Mouse (Mus musculus): ENCODE data around the gene Fbxo36. TPM values are rescaled to one million over a fixed set of nuclear protein-coding genes. Genes with fewer than 3 reads are reported as not detected.
A peak's percentile ranks its signal among the peaks of the same experiment; 100 is the strongest.

The Fbxo36 gene
- total RNA-seq (2022), result 10 to 100 TPM; 16.0 to 20.6 (median 18.0) TPM

DNA sequence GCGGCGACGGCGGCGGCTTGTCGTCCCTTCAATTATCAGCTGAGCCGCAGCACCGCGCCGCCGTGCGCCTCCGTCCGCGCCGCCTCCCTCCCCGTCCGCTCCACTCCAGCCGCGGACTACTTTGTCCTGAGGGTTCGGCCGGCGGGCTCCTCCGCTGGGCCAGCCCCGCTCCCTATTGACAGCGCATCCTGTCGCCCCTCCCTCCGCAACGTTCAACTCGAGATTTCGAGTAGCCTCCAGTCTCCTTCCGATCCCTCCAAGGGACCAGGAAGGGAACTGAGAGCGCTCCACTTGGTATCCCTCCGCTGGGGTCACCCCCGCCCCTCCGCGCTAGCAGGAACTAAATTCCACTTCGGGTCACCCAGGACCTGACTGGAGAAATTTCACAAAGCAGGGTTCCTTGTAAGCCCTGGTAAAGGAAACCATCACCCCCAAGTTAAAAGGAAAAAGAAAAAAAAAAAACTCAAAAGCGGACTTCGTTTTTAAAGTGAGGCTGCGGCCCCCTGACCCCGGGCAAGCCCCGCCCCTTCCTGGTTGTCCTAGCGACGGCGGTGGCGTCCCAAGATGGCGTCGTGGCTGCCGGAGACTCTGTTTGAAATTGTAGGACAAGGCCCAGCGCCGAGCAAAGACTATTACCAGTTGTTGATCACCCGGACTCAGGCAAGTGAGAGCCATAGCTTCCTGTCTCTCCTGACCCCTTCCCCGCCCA is at the start of gene Fbxo36:
Gene Fbxo36, plus strand, starts transcription at position 533 of the 709 bp plus-strand sequence.
- peak; percentile 92 for DNase-seq

DNA sequence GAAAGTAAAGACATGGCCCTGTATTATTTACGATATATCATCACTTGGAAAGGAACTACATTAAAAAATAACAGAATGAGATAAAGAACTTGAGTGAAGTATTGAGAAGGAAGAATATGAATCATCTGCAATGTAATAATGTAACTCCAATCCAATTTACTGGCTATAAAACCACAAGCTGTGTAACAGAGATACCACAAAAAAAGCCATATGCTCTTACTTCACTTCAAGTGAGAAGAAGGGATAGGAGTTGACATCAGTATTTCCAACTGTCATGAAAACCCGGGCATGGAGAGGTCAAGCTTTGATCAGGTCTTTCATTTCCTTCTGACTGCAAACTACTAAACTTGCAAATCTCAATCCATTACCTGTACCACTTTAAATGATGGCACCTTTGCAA is 48.2 kb upstream of the Fbxo36 start:
- DNase-seq, result no peak

DNA sequence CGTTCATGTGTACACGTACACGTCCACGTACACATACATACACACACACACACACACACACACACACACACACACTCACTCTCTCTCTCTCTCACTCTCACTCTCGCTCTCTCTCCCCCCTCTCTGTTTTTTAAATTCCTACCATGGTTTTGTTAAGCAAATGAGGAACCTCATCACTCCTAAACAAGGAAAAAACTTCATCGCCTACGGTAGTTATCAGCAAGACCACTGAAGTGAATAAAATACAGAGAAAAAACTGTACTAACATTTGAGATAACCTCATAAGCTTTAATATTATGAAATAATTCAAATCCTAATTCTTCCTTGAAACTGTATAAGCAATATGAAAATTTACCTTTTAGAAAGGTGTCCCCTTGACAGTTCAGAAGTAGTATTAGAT is 44.3 kb upstream of the Fbxo36 start:
- no peak for DNase-seq

DNA sequence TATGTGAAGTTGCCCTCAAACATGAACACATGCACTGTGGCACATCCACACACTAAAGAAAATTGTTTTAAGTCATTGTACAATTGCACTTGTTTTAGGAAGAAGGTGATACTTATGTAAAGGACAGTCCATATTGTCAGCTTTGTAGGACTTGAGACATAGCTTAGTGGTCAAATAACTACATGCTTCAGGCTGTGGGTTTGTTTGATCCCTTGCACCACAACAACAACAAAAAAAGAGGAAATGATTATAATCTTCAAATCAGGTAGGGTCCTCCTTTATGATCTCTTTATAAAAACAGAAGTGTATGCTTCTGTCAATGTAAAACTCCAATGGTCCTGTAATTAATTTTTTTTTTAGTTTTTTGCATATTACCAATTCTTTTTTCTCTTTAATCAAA is 40.5 kb upstream of the Fbxo36 start:
- no peak for DNase-seq

DNA sequence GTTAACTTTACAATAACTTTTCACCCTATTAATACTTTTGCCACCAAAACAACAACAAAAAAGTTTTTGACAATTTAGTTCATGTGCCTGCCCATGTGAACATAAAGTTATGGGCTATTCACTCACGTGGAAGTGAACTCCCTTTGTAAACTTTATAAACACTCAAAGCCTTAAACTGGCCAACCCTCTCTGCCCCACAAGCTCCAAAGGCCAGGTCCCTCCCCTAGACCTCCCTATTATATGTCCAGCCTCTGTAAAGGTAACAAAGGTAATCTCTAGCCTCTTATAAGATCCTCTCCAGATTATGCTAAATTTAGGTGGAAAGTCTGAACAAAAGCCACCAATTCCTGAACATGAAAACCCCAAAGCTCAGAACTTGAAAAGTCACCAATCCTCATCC is 35.9 kb upstream of the Fbxo36 start:
- DNase-seq, result no peak

DNA sequence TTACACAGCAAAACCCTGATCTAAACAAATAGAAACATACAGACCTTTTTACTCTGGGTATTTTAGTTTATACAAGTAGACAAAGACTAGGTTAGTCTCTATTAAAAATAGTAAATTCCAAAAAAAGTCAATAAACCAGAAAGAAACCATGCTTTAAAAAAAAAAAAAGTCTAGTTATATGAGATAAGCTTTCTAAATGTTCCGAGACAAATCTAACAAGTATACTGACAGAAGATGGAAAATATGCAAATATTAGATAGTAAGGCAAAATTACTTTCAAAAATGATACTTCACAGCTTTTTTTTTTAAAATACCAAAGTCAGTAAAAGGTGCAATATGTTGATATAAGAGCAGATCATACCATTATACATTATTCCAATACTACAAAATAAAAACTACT is 22.0 kb upstream of the Fbxo36 start:
- DNase-seq, result no peak

DNA sequence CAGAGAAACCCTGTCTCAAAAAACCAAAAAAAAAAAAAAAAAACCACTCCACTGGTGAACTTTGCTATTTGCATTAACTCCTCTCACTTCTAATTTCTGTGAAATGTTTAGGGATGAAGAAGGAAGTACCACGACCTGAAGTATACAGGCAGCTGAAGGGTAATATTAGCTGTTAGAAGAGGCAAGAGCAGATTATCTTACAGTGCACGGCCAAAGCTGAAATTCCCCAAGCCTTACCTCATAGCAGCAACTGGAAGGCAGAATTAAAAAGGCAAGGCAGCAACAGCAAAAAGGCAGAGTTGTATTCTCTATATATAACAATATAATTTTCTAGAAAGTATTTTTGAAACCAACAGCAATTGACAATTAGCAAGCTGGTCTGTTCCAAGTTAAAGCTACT is 14.6 kb upstream of the Fbxo36 start:
- no peak for DNase-seq

DNA sequence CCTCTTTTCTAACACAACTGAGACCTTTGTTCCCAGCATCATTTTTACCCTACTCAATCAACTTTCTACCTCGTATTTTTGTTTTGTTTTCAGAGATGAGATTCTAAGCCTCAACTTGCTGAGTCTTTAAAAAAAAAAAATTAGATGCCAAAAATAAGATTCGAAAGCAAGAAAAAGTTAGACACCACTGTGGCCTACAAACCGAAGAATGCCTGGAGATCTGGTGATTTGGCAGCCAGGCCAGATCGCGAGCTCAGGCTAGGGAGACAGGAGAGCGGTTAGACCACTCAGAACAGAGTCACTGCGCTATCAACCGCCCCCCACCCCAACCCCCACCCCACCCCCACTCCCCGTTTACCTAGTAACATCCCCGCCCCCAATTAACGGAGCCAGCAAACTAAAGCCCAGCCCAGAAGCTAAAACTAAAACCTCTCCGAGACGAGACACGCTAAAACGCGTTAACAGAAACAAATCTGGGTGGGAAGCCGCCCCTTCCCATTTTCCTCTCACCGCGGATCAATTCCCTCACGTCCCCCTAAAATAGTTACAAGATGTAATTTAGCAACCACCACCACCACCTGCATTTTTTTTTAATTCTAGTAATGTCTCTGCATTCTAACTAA is 2.0 kb upstream of the Fbxo36 start:
- DNase-seq, result no peak

DNA sequence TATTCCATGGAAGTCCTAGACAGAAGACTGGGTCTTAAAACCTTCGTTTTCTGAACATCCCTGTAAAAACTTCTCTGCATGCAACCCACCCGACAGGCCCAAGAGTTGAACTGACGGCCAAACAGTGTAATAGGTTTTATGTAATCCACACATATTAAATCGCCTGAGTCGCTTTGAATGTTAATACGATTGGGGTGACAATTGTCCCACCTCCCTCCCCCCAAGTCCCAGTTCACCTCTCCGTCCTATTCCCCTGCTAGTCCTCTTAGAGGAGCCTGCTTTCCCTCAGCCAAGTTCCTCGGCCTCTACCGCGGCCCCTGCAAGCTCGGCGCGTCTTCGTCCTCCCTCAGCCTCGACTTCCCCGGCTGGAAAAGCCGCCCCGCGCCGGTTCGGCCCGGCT is 1.5 kb upstream of the Fbxo36 start:
- DNase-seq, result no peak

DNA sequence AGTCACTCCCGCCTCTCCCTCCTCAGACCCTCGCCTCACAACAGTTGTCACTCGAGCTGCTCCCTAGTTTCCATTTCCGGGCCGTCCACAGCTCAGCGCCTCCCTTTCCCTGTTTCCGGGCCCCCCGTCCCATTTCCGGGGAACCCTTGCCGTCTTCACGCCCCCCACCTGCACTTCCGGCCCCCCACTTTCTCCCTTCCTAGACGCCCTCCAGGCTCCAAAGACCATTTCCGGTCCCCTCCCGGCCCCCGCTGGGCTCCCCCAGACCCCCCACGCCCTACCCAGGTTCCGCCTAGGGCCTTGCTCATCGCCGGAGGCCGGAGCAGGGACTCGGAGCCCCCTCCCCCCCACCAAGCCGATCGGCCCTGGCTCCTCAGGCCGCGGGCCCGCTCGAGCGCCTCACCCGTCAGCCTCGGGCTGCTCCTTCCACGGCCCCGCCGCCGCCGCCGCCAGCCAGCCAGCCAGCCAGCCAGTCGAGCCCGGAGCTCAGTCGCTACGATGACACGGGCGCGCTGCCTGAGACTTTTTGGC is 955 bp upstream of the Fbxo36 start:
- peak; percentile 62 for DNase-seq

DNA sequence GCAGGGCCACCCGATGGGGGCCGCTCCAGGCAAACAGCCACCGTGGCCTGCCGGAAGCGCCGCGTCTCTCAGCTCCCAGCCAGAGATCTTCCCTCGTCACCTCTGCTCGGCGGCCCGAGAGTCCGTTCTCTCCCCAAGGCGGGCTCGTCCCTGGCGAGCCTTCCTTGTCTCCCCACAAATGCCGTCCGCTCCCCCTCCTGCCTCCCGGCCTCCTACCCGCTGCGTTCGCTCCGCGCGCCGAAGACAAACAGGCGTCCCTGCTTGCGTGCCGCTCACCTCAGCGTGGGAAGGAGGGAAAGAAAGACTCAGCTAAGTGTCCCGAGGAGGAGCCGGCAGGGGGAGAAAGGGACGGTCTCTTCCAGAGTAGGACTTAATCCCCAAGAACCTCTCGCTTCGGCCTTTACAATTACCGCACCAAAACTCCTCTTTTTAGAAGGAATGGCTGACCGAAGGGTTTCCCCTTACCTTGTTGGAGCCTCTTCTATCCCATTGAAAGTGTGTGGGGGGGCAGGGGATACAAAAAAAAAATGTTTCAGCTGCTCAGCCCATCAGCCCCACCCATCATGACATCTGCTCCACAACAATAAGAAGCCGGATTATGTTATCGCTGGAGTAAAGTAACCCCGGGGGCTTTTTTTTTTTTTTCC is 500 bp downstream of the Fbxo36 start, which contains the start of gene Trip12:
Gene Trip12, minus strand, starts transcription at position 499 of the 647 bp plus-strand sequence.
- DNase-seq, result no peak

DNA sequence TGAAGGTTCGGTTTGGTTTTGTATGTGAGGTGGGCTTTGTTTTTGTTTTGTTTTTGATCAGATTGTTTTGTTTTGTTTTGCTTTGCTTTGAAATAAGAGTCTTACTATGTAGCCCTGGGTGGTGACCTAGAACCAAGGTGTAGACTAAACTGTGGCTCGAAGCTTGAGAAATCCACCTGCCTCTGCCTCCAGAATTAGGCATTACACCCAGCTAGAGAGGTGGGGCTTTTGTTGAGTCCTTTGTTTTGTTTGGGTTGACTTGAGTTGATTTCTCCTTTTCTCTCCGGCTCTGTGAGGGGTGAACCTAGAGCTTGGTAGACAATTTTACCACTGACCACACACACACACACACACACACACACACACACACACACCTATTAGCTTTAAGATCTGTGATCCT is 1.4 kb downstream of the Fbxo36 start:
- no peak for DNase-seq

DNA sequence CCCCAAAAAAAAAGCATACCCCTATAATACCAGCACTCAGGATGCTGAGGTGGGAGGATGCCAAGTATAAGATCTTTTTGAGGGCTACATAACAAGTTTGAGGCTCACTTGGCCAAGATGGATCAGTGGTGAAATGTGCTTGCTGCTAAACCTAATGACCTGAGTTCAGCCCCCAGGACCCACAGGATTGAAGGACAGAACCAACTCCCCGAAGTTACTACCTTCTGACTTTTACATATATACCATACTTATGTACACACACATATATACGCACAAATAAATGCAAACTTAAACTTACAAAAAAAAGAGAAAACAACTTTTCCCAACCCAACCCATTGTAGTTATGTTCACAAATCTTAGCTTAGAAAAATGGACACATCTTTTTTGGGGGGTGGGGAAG is 3.7 kb downstream of the Fbxo36 start:
- no peak for DNase-seq

DNA sequence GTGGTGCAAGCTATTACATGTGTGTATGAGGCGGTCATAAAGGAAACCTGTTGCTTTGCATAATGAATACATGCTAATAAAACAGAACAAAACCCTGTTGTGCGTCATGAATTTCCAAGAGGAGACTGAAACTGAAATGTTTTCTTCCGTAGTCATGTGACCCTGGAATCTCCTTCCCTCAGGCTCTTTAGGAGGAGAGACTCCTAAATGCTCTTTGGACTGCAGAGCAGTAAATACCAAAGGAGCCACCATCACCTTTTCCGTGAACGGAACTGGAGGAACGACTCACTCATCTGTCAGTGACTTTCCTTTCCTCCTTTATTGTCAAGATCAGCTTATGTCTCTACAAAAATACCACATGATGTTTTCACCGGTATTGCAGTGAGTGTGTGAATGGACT is 8.1 kb downstream of the Fbxo36 start:
- DNase-seq, result no peak

DNA sequence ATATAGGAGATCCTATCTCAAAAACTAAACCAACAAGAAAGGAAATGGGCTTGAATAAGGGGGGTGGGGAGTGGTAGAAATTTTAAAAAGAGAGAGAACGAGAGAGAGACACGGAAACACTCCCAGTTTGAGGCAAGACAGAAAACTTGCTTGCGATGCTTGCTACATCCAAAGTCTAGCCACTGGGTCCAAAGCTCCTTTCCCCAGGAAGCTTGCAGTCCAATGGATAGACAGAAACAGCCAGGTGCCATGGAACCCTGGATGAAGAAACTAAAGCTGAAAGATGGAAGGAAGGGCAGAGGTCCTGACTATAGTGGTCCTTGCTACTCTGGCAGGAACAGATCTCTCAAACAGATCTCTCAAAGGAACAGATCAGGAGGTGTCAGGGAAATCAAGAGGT is 8.7 kb downstream of the Fbxo36 start:
- no peak for DNase-seq

DNA sequence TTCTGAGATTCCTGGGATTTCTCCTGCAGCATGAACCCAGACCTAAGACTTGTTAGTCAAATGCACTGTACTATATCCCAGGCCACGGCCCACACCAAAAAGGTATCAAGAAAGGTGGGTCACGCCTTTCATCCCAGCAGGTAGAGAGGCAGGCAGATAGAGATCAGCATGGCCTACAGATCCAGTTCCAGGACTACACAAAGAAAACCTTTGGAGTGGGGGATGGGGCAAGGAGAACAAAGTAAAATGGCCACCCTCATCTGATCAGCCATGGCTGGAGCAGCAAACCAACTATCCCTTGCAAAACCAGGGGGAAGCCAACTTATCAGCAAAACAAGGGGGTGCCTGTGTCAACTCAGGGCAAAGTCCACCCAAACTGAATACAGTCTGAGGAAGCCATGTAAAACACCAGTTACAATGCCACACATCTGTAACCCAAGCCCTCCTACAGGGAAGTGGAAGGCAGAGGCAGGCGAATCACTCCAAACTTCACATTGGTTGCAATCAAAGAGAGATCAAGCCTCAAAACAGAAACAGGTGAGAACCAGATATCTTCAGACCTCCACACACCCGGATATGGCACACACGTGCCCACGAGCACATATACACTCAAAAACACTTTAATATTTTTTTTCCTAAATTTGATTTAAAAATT is 9.3 kb downstream of the Fbxo36 start:
- no peak for DNase-seq

DNA sequence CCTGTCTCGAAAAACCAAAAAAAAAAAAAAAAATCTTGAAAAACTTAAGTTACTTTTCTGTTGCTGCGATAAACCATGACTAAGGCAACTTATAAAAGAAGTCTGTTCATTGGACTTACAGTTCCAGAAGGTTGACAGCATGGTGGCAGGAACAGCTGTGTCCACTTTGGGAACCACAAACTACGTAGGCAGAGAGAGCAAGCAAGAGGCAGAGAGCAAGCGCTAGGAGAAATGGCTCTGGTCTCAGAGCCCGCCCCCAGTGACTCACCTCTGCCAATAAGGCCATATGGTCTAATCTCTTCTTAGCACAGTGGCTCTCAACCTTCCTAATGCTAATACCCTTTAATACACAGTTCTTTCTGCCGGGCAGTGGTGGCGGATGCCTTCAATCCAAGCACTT is 10.2 kb downstream of the Fbxo36 start:
- DNase-seq, result no peak

DNA sequence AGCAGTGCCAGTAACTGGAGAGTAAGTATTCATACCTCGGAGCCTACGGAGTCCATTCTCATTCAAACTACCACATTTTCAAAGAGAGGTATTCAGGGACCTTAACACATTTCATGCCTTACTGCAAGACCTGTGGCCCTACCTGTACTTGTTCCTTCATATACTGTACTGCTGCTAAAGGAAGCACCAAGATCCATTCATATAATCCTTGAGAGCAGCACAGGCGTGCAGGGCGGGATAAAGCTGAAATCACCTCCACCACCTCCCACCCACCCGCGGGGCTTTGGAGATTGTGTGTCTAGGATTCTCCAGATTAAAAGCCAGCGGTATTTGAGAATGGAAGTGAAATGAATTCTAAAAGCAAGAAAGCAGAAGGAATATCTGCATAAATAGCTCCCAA is 10.8 kb downstream of the Fbxo36 start:
- DNase-seq, result no peak

DNA sequence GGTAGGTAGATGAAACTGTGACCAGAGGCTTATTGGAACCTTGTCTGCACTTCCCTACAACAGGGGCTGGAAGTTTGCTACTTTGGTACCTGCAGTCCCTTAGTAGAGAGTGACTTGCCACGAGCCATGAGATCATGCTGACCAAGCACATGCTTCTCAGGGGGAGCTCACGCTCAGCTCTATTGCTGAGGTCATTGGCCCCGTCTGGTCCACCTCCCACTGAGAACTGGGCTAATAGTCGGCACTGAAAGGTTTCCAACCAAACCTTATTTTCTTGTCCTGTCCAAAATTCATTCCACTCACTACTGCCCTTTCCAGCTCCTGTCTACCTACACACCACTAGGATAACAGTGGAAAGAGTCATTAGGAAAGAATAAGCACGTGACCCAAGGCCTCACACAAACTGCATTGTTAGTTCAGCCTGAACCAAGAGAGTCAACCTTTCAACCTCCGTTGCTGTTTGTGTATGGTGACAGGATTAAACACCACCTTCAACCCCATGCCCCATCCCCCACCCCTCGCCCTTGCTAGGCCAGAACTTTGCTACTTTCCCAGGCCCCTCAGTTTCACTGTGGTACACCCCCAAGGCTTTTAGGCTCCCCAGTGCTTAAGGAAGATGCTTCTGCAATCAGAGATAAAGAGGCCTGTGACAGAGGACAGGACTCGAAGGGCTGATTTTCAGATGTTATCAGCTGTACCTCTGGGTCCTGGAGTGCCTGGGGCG is 12.0 kb downstream of the Fbxo36 start:
- DNase-seq, result no peak

DNA sequence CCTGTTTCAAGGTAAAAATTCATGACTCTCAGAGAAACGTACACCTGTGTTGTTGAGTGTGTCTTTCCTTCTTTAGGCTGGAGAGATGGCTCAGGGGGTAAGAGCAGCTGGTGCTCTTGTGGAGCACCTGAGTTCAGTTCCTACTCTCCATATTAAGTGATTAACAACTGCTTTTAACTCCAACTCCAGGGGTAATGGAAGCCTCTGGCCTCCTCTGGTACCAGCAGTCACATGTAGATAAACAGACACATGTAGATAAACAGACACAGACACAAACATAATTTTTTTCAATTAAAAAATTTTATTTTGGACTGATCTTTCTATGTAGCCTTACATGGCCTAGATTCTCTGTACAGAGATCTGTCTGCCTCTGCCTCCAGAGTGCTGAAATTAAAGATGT is 14.1 kb downstream of the Fbxo36 start:
- DNase-seq, result no peak

DNA sequence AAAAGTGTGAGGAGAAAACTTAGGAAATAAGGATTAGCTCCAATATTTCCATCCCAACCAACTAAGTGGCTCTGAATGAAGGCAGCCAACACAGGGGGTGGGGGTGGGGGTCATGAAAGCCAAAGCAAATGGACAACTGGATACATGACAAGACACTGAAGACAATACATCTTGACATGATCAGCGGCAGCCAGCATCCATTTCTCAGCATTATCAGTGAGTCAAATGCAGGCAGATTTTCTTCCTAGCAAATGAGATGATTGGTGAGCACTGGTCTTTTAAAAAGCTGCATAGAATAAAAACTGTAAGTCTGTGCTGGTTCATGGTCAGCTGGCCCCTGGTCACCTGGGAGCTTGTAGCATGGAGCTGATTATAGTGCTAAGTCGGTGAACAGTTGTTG is 15.3 kb downstream of the Fbxo36 start:
- DNase-seq, result no peak

DNA sequence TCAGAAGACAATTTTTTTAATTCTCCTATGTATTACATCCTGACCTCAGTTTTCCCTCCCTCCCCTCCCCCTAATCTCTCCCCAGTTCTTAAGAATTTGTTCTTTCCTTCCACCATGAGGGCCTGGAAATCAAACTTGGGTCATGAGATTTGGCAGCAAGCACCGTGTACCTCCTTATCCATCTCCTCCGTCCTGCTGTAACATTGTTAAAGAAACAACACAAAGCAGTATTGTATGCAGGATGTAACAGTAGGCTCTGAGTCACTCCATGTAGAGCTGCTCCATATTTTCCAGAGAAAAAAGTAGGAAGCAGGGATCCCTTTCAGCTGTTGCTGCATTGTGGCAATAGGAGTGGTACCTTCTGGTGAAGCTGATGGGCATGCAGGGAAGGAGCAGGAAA is 16.1 kb downstream of the Fbxo36 start:
- no peak for DNase-seq

DNA sequence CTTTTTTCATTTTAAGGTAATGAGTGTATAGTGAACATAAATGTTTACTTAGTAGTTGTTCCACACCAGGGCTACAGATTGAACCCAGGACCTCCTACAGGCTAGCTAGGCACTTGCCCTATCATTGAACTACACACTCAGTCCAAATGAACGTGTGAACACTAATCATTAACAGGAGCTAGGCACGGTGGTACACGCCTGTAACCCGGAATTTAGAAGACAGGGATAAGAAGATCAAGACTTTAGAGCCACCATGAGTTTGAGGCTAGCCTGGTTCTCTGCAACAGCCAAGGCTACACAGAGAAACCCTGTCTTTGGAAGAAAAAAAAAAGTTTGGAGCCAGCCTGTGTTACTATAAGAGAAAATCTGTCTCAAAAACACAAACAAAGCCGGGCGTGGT is 20.0 kb downstream of the Fbxo36 start:
- DNase-seq, result no peak

All from adrenal gland, adult 8-10 months (tissue).